Mouse (Mus musculus): ENCODE measurements around the gene Rab4a.

DNA sequence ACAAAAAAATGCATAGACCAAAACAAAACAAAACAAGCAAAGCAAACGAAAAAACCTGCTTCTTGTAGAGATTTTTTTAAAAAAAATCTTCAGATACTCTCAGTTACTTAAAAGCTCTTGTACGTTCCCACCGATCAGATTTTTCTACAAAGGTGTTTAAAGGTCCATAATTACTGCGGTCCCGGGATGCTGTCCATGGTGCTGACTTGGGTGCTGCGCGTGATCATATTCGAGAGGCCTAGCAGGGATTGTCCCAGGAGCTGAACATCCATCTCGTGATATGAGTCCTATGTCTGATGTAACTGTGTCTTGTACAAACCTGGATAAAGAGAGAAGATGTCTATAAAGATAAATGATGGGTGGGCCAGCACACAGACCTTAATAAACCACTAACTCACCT, 32.7 kb downstream of the Rab4a start:
- TF ChIP-seq CTCF (IDR thresholded peaks at IDR 0.05; ENCODE audit: control insufficient read depth, insufficient read depth, insufficient read length) (no peak), USF1 (IDR thresholded peaks at IDR 0.05; ENCODE audit: low read depth) (no peak)

Data from C2C12 (cell line).